Mouse (Mus musculus): ENCODE data around the gene Dnah7a. TPM values are rescaled to one million over a fixed set of nuclear protein-coding genes. Genes with fewer than 3 reads are reported as not detected.
"Not testable (repeated sequence)": the region's sequence is repeated elsewhere in the genome, so short reads cannot be mapped to it uniquely, and the experiment has no call there.

The Dnah7a gene
- total and polyA plus RNA-seq, 3 experiments = 0.14 to 0.21 TPM; not detected in 1

DNA sequence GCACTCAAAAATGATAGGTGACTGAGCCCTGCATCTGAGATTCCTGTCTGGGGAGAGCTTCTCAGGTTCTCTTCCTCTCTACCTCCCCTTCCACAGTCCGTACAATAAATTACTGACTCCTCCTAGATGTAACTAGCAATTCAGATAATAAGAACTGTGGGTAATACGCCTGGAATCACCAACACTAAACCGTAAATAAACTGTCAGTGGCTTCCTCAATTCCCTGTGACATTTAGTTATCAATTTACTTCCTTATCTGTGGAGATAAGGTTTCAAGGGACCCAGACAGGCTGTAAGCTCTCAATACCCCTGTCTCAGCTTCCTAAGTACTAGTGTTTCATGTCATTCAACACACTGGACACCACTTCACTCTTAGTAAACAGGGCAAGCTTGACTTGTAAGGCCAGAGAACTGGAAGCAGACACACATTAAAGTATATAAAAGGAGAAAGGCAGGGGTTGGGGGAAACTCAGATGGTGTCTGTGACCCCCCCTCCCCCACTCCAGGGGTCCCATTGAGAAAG lies 300.7 kb downstream of the Dnah7a start:
- H3K79me2 ChIP-seq (replicated peaks; ENCODE audit: control insufficient read depth, insufficient read depth, low read length) = no peaks in the 10 kb centered on the region
- TF ChIP-seq POLR2A (IDR thresholded peaks at IDR 0.05; ENCODE audit: insufficient read depth, low read depth, low read length) (no peak), EP300 (IDR thresholded peaks at IDR 0.05; ENCODE audit: insufficient read depth, low read depth, low read length) (no peak), CTCF (IDR thresholded peaks at IDR 0.05) (no peak)
- 18% methylated on average over 3 of the region's 3 CpGs for WGBS
- no peaks in the 10 kb centered on the region for H3K36me3 ChIP-seq (ENCODE audit: control insufficient read depth, insufficient read depth, low read length)
- H3K27me3 ChIP-seq (ENCODE audit: control insufficient read depth, insufficient read depth, low read length) = no peaks in the 10 kb centered on the region
- H3K4me3 ChIP-seq = no peak overlapping the region
- H3K4me1 ChIP-seq (ENCODE audit: control insufficient read depth, insufficient read depth, low read length) = no peaks in the 10 kb centered on the region
- H3K9ac ChIP-seq (ENCODE audit: low read depth, low read length) = no peak overlapping the region
- no peak for DNase-seq
- intact Hi-C loops (cut with DNase I) = no loop called here
- H3K27ac ChIP-seq = no peak overlapping the region

- H3K9ac ChIP-seq (ENCODE audit: low read depth, low read length); H3K36me3 ChIP-seq (ENCODE audit: control insufficient read depth, insufficient read depth, low read length); H3K27me3 ChIP-seq (ENCODE audit: control insufficient read depth, insufficient read depth, low read length); H3K4me3 ChIP-seq; intact Hi-C loops (cut with DNase I); H3K79me2 ChIP-seq (replicated peaks; ENCODE audit: control insufficient read depth, insufficient read depth, low read length); H3K27ac ChIP-seq; H3K4me1 ChIP-seq (ENCODE audit: control insufficient read depth, insufficient read depth, low read length): not testable (repeated sequence)
- 21% methylated on average over 21 of the region's 21 CpGs for WGBS
- DNase-seq = peak; percentile 8 to 32
Observed at GRCm38 (mm10) chr1:53393936-53394760, 312.4 kb downstream of the Dnah7a start.

DNA sequence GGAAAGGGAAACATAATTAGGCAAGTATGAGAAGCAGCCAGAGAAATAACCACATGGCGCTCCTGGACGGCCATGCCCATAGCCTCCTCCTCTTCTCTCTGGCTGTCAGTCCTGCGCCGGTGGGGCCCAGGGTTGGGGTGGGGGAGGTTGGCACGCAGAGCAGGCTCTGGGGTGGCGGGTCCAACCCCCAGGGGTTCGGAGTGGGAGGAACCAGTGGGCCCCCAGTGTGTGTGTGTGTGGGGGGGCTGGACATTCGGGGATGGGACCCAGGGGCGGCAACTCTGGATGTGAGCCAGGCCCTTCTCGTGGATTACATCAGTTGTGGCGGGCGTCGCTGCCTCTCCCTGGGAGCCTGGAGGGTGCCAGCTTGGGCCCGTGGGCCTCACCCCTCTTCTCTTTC lies 317.8 kb downstream of the Dnah7a start:
- H3K4me3 ChIP-seq = no peak overlapping the region
- H3K4me1 ChIP-seq (ENCODE audit: control insufficient read depth, insufficient read depth, low read length) = no peaks in the 10 kb centered on the region
- DNase-seq = no peak
- no peak overlapping the region for H3K9ac ChIP-seq (ENCODE audit: low read depth, low read length)
- H3K79me2 ChIP-seq (replicated peaks; ENCODE audit: control insufficient read depth, insufficient read depth, low read length) = no peaks in the 10 kb centered on the region
- no peaks in the 10 kb centered on the region for H3K36me3 ChIP-seq (ENCODE audit: control insufficient read depth, insufficient read depth, low read length)
- intact Hi-C loops (cut with DNase I) = no loop called here
- TF ChIP-seq EP300 (IDR thresholded peaks at IDR 0.05; ENCODE audit: insufficient read depth, low read depth, low read length) = no peak
- no peak for TF ChIP-seq CTCF (IDR thresholded peaks at IDR 0.05)
- no peak for TF ChIP-seq POLR2A (IDR thresholded peaks at IDR 0.05; ENCODE audit: insufficient read depth, low read depth, low read length)
- WGBS = 95% methylated on average over 12 of the region's 14 CpGs
- H3K27ac ChIP-seq = no peak overlapping the region
- no peaks in the 10 kb centered on the region for H3K27me3 ChIP-seq (ENCODE audit: control insufficient read depth, insufficient read depth, low read length)

DNA sequence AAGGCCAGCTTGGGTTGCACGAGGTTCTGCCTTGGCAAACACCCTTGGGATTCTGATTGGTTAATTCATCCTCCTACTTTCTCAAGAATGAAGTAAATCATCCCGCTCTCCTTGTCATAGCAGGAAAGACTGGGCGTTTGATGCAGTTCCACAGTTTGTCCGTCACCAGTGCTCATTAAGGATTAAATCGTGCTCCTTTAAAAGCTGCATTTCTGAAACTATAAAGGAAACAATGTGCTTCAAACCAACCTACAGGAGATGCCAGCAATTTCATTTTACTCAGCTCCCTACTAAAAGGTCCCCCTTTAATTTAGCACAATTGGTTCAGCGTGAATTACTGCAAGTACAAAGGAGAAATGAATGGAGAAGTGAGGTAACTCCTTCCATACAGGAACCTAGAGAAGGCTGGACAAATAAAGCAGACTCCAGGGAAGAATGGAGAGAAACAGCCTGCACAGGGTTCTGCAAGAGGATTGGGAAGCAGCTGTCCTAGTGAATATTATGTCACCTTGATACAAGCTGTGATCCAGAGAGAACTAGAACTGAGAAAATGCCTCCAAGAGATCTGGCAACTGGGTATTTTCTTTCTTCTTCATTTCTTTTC lies 322.4 kb downstream of the Dnah7a start:
- Histone ChIP-seq H3K4me1 (ENCODE audit: control insufficient read depth, insufficient read depth, low read length) (no peaks in the 10 kb centered on the region), H3K4me3 (no peak overlapping the region), H3K79me2 (replicated peaks; ENCODE audit: control insufficient read depth, insufficient read depth, low read length) (no peaks in the 10 kb centered on the region), H3K27ac (no peak overlapping the region), H3K36me3 (ENCODE audit: control insufficient read depth, insufficient read depth, low read length) (no peaks in the 10 kb centered on the region), H3K27me3 (ENCODE audit: control insufficient read depth, insufficient read depth, low read length) (no peaks in the 10 kb centered on the region), H3K9ac (ENCODE audit: low read depth, low read length) (no peak overlapping the region)
- DNase-seq = no peak
- no peak for TF ChIP-seq EP300 (IDR thresholded peaks at IDR 0.05; ENCODE audit: insufficient read depth, low read depth, low read length)
- no peak for TF ChIP-seq CTCF (IDR thresholded peaks at IDR 0.05)
- TF ChIP-seq POLR2A (IDR thresholded peaks at IDR 0.05; ENCODE audit: insufficient read depth, low read depth, low read length) = no peak
- WGBS = 84% methylated on average over 6 of the region's 6 CpGs
- intact Hi-C loops (cut with DNase I) = no loop called here

- Histone ChIP-seq H3K27ac (no peak overlapping the region), H3K9ac (ENCODE audit: low read depth, low read length) (no peak overlapping the region), H3K4me1 (ENCODE audit: control insufficient read depth, insufficient read depth, low read length) (no peaks in the 10 kb centered on the region), H3K36me3 (ENCODE audit: control insufficient read depth, insufficient read depth, low read length) (no peaks in the 10 kb centered on the region), H3K27me3 (ENCODE audit: control insufficient read depth, insufficient read depth, low read length) (no peaks in the 10 kb centered on the region), H3K79me2 (replicated peaks; ENCODE audit: control insufficient read depth, insufficient read depth, low read length) (no peaks in the 10 kb centered on the region), H3K4me3 (no peak overlapping the region)
- DNase-seq = no peak
- TF ChIP-seq POLR2A (IDR thresholded peaks at IDR 0.05; ENCODE audit: insufficient read depth, low read depth, low read length) (no peak), CTCF (IDR thresholded peaks at IDR 0.05) (no peak), EP300 (IDR thresholded peaks at IDR 0.05; ENCODE audit: insufficient read depth, low read depth, low read length) (no peak)
- 66% methylated on average over 3 of the region's 3 CpGs for WGBS
- intact Hi-C loops (cut with DNase I) = no loop called here
Observed at GRCm38 (mm10) chr1:53377731-53378130, 328.9 kb downstream of the Dnah7a start.

DNA sequence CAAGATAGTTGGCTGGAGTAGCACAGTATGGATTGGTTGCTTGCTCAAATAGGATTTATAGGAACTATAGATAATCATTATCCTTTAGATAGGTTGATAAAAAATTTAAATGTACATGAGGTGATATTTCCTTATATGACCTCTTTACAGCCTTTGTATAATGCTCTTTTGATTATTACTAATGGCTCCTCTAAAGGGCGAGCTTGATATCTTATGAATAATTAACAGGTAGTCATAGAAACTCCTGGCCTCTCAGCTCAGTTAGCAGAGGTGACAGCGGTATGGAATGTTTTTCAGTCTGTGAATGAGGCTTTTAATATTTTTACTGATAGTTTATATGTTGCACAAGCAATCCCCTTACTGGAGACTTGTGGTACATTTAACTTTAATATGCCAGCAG lies 330.6 kb downstream of the Dnah7a start:
- H3K9ac ChIP-seq (ENCODE audit: low read depth, low read length); DNase-seq; intact Hi-C loops (cut with DNase I); H3K36me3 ChIP-seq (ENCODE audit: control insufficient read depth, insufficient read depth, low read length); H3K4me3 ChIP-seq; H3K79me2 ChIP-seq (replicated peaks; ENCODE audit: control insufficient read depth, insufficient read depth, low read length); H3K4me1 ChIP-seq (ENCODE audit: control insufficient read depth, insufficient read depth, low read length); H3K27ac ChIP-seq; H3K27me3 ChIP-seq (ENCODE audit: control insufficient read depth, insufficient read depth, low read length): not testable (repeated sequence)
- 91% methylated on average over 2 of the region's 2 CpGs for WGBS

Data from heart, adult 2 months (tissue).